Mouse (Mus musculus) lung, embryonic 14.5 days (tissue): ENCODE measurements around the gene Srsf10. TPM values are rescaled to one million over a fixed set of nuclear protein-coding genes. Genes with fewer than 3 reads are reported as not detected.

Source experiments
- ATAC-seq: fragments of 200-750 bp; cut with Nextera tagmentation; 2 replicates; pipeline ENCODE4 v1.8.0; 2017; ENCODE audit warnings: mild to moderate bottlenecking, moderate TSS enrichment, moderate library complexity; ENCODE audit not compliant: insufficient read depth
- DNase-seq: peaks from one replicate; pipeline ENCODE4 v3.0.0-alpha.2; 2015
- H3K27ac ChIP-seq: fragments of 300-500 bp; sonication (generic); 2 replicates; pipeline ENCODE4 v1.5.1; 2014; ENCODE audit warnings: low read depth, mild to moderate bottlenecking, moderate library complexity
- H3K27me3 ChIP-seq: fragments of 300-500 bp; sonication (generic); 2 replicates; pipeline ENCODE4 v1.6.1; 2014; ENCODE audit warnings: low read length, control low read depth; ENCODE audit not compliant: insufficient read depth
- H3K36me3 ChIP-seq: fragments of 300-500 bp; sonication (generic); 2 replicates; pipeline ENCODE4 v1.6.1; 2014; ENCODE audit warnings: control low read depth; ENCODE audit not compliant: insufficient read depth
- H3K4me1 ChIP-seq: fragments of 300-500 bp; sonication (generic); 2 replicates; pipeline ENCODE4 v1.6.1; 2014; ENCODE audit warnings: antibody characterized with exemption, control low read depth; ENCODE audit not compliant: insufficient read depth
- H3K4me2 ChIP-seq: fragments of 300-500 bp; sonication (generic); 2 replicates; pipeline ENCODE4 v1.6.1; 2014; ENCODE audit warnings: mild to moderate bottlenecking
- H3K4me3 ChIP-seq: fragments of 300-500 bp; sonication (generic); 2 replicates; pipeline ENCODE4 v1.5.1; 2014; ENCODE audit warnings: low read depth, low read length
- H3K9ac ChIP-seq: fragments of 300-500 bp; sonication (generic); 2 replicates; pipeline ENCODE4 v1.6.1; 2014
- H3K9me3 ChIP-seq: fragments of 300-500 bp; sonication (generic); 2 replicates; pipeline ENCODE4 v1.6.1; 2016; ENCODE audit warnings: low read depth, low read length, control low read depth
- CTCF ChIP-seq: IDR thresholded peaks from 2 replicates; pipeline ENCODE4 v1.5.1; 2016; ENCODE audit warnings: antibody characterized with exemption, low read depth
- WGBS: fragments of 180-500 bp; shearing (Covaris S2); extraction: QIAGEN DNeasy Blood & Tissue Kit; methylation state at CpG from one replicate; pipeline ENCODE4 v1.1.7; 2014; 5-methylcytosine and 5-hydroxymethylcytosine counted together
- polyA plus RNA-seq: library from polyadenylated mRNA; unstranded; fragments of >200 nt; fragmentation: Nextera tagmentation; extraction: Ambion mirVana; gene quantifications from 2 replicates; pipeline ENCODE4 v1.2.1, GENCODE M21; 2014

The Srsf10 gene
- polyA plus RNA-seq, 1 experiment from 2014 or later, result 322 TPM

- Histone ChIP-seq H3K27ac (no peak overlapping the region), H3K9me3 (no peaks in the 10 kb centered on the region), H3K27me3 (no peaks in the 10 kb centered on the region), H3K36me3 (no peaks in the 10 kb centered on the region), H3K4me3 (no peak overlapping the region), H3K4me2 (no peak overlapping the region), H3K9ac (no peak overlapping the region), H3K4me1 (0 out of 2 replicates have a peak, but pooled peaks cover 3% of the 10 kb centered on the region)
- ATAC-seq (no peak), DNase-seq (no peak)
- no peak for TF ChIP-seq CTCF
- WGBS, result 90% methylated on average over 12 of the region's 12 CpGs
Observed at GRCm38 (mm10) chr4:135885676-135886075, 30.1 kb downstream of the Srsf10 start.

- H3K27me3 ChIP-seq, result no peaks in the 10 kb centered on the region
- H3K36me3 ChIP-seq, result no peaks in the 10 kb centered on the region
- no peak overlapping the region for H3K4me3 ChIP-seq
- ATAC-seq, result no peak
- H3K4me2 ChIP-seq, result no peak overlapping the region
- TF ChIP-seq CTCF, result no peak
- no peak for DNase-seq
- H3K4me1 ChIP-seq, result 0 out of 2 replicates have a peak, but pooled peaks cover 3% of the 10 kb centered on the region
- no peak overlapping the region for H3K27ac ChIP-seq
- H3K9me3 ChIP-seq, result no peaks in the 10 kb centered on the region
- WGBS, result 68% methylated on average over 4 of the region's 4 CpGs
- no peak overlapping the region for H3K9ac ChIP-seq
Observed at GRCm38 (mm10) chr4:135886184-135886583, 30.6 kb downstream of the Srsf10 start.

- ATAC-seq, result no peak
- no peak for DNase-seq
- Histone ChIP-seq H3K4me1 (no peaks in the 10 kb centered on the region), H3K27ac (no peak overlapping the region), H3K9ac (no peak overlapping the region), H3K9me3 (no peaks in the 10 kb centered on the region), H3K36me3 (no peaks in the 10 kb centered on the region), H3K4me3 (no peak overlapping the region), H3K27me3 (no peaks in the 10 kb centered on the region), H3K4me2 (no peak overlapping the region)
- no peak for TF ChIP-seq CTCF
- 88% methylated on average over 24 of the region's 24 CpGs for WGBS
Observed at GRCm38 (mm10) chr4:135888448-135889057, 33.0 kb downstream of the Srsf10 start.

GRCm38 (mm10) chr4:135889146-135889883, 33.8 kb downstream of the Srsf10 start:
- no peak for DNase-seq
- H3K27ac ChIP-seq, result no peak overlapping the region

GRCm38 (mm10) chr4:135889884-135890283, 34.3 kb downstream of the Srsf10 start:
- H3K36me3 ChIP-seq, result no peaks in the 10 kb centered on the region
- peak; percentile 87 for TF ChIP-seq CTCF
- no peak overlapping the region for H3K4me2 ChIP-seq
- H3K27ac ChIP-seq, result no peak overlapping the region
- no peaks in the 10 kb centered on the region for H3K4me1 ChIP-seq
- whole genome bisulfite sequencing, result 4% methylated on average over 4 of the region's 4 CpGs
- H3K9ac ChIP-seq, result no peak overlapping the region
- peak; percentile 88 for DNase-seq
- H3K9me3 ChIP-seq, result no peaks in the 10 kb centered on the region
- no peaks in the 10 kb centered on the region for H3K27me3 ChIP-seq
- H3K4me3 ChIP-seq, result no peak overlapping the region
- ATAC-seq, result peak; percentile 85

More at GRCm38 (mm10) chr4:135889146-135889883, 33.8 kb downstream of the Srsf10 start:
- no peak overlapping the region for H3K4me3 ChIP-seq
- H3K9me3 ChIP-seq, result no peaks in the 10 kb centered on the region
- no peaks in the 10 kb centered on the region for H3K36me3 ChIP-seq
- H3K27me3 ChIP-seq, result no peaks in the 10 kb centered on the region
- WGBS, result 78% methylated on average over 7 of the region's 7 CpGs
- no peak for ATAC-seq
- H3K9ac ChIP-seq, result no peak overlapping the region
- H3K4me1 ChIP-seq, result no peaks in the 10 kb centered on the region
- no peak for TF ChIP-seq CTCF
- H3K4me2 ChIP-seq, result no peak overlapping the region

- DNase-seq, result no peak
- no peaks in the 10 kb centered on the region for H3K4me1 ChIP-seq
- no peaks in the 10 kb centered on the region for H3K9me3 ChIP-seq
- TF ChIP-seq CTCF, result no peak
- no peak overlapping the region for H3K9ac ChIP-seq
- H3K4me2 ChIP-seq, result no peak overlapping the region
- no peaks in the 10 kb centered on the region for H3K27me3 ChIP-seq
- H3K36me3 ChIP-seq, result no peaks in the 10 kb centered on the region
- WGBS, result 74% methylated on average over 2 of the region's 2 CpGs
- ATAC-seq, result no peak
- H3K4me3 ChIP-seq, result no peak overlapping the region
- H3K27ac ChIP-seq, result no peak overlapping the region
Observed at GRCm38 (mm10) chr4:135891539-135891938, 36.0 kb downstream of the Srsf10 start.

GRCm38 (mm10) chr4:135892884-135893283, 37.3 kb downstream of the Srsf10 start:
- Histone ChIP-seq H3K9ac (no peak overlapping the region), H3K27me3 (no peaks in the 10 kb centered on the region), H3K27ac (no peak overlapping the region), H3K36me3 (no peaks in the 10 kb centered on the region), H3K4me1 (no peaks in the 10 kb centered on the region), H3K4me2 (no peak overlapping the region), H3K4me3 (no peak overlapping the region), H3K9me3 (no peaks in the 10 kb centered on the region)
- 13% methylated on average over 4 of the region's 4 CpGs for WGBS
- DNase-seq (peak; percentile 23), ATAC-seq (no peak)
- peak; percentile 17; the same call in 1 of the 2 replicates for TF ChIP-seq CTCF
